Mouse (Mus musculus) bone marrow macrophage, adult 2 months (primary cell): ENCODE measurements around the gene Vps18.

Source experiments
- CTCF ChIP-seq: IDR thresholded peaks from 2 replicates; pipeline ENCODE4 v1.5.1; 2012; ENCODE audit warnings: low read depth, mild to moderate bottlenecking, low read length, moderate library complexity
- POLR2A ChIP-seq: IDR thresholded peaks from 2 replicates; pipeline ENCODE4 v1.6.1; 2012; ENCODE audit warnings: mild to moderate bottlenecking, low read depth, low read length, borderline replicate concordance

GRCm38 (mm10) chr2:119312380-119312958, 23.9 kb downstream of the Vps18 start:
- TF ChIP-seq POLR2A (no peak), CTCF (no peak)
